Mouse (Mus musculus) heart, embryonic 16.5 days (tissue): ENCODE data around the gene Acp6. TPM values are rescaled to one million over a fixed set of nuclear protein-coding genes. Genes with fewer than 3 reads are reported as not detected.
A peak's percentile ranks its signal among the peaks of the same experiment; 100 is the strongest.
"Not testable (repeated sequence)": the region's sequence is repeated elsewhere in the genome, so short reads cannot be mapped to it uniquely, and the experiment has no call there.

Experiments used
- ATAC-seq: fragments of 200-750 bp; cut with Nextera tagmentation; replicated peaks from 2 replicates; pipeline ENCODE4 v1.8.0; 2017; ENCODE audit warnings: moderate number of reproducible peaks; ENCODE audit not compliant: insufficient read depth, low FRiP score; ENCODE audit errors: extremely low read depth
- H3K27ac ChIP-seq: fragments of 300-500 bp; sonication (generic); 2 replicates; pipeline ENCODE4 v1.5.1; 2014; ENCODE audit warnings: mild to moderate bottlenecking, low read length, control low read depth, moderate library complexity
- H3K27me3 ChIP-seq: fragments of 300-500 bp; sonication (generic); 2 replicates; pipeline ENCODE4 v1.6.1; 2014; ENCODE audit warnings: low read length, mixed read lengths; ENCODE audit not compliant: control insufficient read depth, insufficient read depth
- H3K36me3 ChIP-seq: fragments of 300-500 bp; sonication (generic); 2 replicates; pipeline ENCODE4 v1.6.1; 2014; ENCODE audit not compliant: control insufficient read depth, insufficient read depth
- H3K4me1 ChIP-seq: fragments of 300-500 bp; sonication (generic); 2 replicates; pipeline ENCODE4 v1.6.1; 2014; ENCODE audit warnings: low read length, mixed read lengths; ENCODE audit not compliant: control insufficient read depth, insufficient read depth
- H3K4me2 ChIP-seq: fragments of 300-500 bp; sonication (generic); 2 replicates; pipeline ENCODE4 v1.6.1; 2014; ENCODE audit warnings: low read depth, mild to moderate bottlenecking, control low read depth, low read length
- H3K4me3 ChIP-seq: fragments of 300-500 bp; sonication (generic); 2 replicates; pipeline ENCODE4 v1.5.1; 2014; ENCODE audit warnings: mild to moderate bottlenecking, control low read depth, low read length
- H3K9ac ChIP-seq: fragments of 300-500 bp; sonication (generic); 2 replicates; pipeline ENCODE4 v1.6.1; 2014; ENCODE audit warnings: low read length, control low read depth
- H3K9me3 ChIP-seq: fragments of 300-500 bp; sonication (generic); replicated peaks from 2 replicates; pipeline ENCODE4 v1.6.1; 2016; ENCODE audit warnings: low read length; ENCODE audit not compliant: control insufficient read depth
- WGBS: fragments of 180-500 bp; shearing (Covaris S2); extraction: QIAGEN DNeasy Blood & Tissue Kit; methylation state at CpG from one replicate; pipeline ENCODE4 v1.1.7; 2014; 5-methylcytosine and 5-hydroxymethylcytosine counted together
- polyA plus RNA-seq: library from polyadenylated mRNA; unstranded; fragments of >200 nt; fragmentation: Nextera tagmentation; extraction: Ambion mirVana; gene quantifications from 2 replicates; pipeline ENCODE4 v1.2.1, GENCODE M21; 2015

Gene Acp6
- polyA plus RNA-seq = 59.0 and 60.4 TPM in 2 replicates

DNA sequence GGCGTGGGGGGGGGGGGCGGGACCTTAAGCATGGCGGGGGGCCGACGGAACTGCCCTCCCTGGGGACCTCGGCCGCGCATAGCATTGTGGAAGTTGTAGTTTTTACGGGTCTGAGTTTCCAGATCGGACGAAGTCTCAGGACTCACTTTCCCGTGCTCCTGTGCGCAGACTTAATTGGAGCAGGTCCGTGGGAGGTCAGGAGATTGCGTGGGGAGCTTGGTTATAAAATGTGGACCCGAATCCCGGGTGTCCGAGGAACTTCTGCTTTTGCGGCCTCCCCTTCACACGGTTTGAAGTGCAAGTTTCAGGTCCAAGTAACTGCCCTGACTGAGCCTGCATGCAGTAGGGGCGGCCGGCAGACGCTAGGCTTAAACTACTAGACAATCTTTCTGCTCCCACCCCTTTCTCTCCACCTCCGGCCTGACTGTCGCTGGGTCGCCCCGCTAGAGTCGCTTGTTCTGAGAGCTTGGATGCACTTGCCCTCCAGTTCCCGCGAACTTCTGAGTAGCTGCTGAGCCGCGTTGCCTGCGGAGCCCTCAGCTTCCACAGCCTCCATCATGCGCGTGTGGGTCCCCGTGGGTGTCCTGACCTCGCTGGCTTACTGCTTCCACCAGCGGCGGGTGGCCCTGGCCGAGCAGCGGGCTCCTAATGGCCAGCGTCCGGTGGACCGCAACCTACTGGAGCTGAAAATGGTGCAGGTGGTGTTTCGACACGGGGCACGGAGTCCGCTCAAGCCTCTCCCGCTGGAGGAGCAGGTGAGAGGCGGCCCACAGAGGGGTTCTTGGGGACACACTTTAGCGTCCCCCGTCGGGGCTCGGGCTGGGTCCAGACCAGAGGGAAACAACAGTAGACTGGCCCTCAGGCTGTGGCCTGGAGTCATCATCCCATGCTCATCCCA is at the start of gene Acp6:
Acp6 (plus strand) TSS at position 167 of the 898 bp plus-strand sequence.
- H3K4me2 ChIP-seq = peak within 1 kb of the TSS; percentile 88
- peaks cover 13% of the 10 kb centered on the region for H3K4me1 ChIP-seq
- H3K9me3 ChIP-seq = no peaks in the 10 kb centered on the region
- peak; percentile 94 for ATAC-seq
- under 1% methylated on average over 53 of the region's 54 CpGs for WGBS
- no peaks in the 10 kb centered on the region for H3K27me3 ChIP-seq
- peak within 1 kb of the TSS; percentile 72 for H3K4me3 ChIP-seq
- peak within 1 kb of the TSS; percentile 86 for H3K9ac ChIP-seq
- H3K36me3 ChIP-seq = 0 out of 2 replicates have a peak, but pooled peaks cover 3% of the 10 kb centered on the region
- H3K27ac ChIP-seq = peak within 1 kb of the TSS; percentile 85

DNA sequence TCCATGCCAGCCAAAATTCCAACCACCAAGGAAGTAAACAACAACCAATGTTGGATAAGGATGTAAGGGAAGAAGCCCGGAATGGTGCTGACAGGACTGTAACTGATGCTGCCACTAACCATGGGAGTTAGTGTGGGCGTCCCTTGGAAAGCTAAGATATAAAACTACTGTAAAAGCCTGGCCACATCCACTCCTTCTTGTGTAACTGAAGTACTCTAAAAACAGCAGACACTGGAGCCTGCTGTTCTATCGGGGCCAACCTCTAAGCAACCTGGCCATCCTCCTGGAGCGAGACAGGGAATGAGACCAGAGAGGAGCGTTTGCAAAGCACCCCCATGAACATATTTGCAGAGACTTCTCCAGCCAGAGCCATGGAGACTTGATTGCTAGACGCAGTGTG is 41.1 kb upstream of the Acp6 start:
- WGBS = 65% methylated on average over 6 of the region's 6 CpGs
- no peak overlapping the region for H3K4me3 ChIP-seq
- H3K27ac ChIP-seq = no peak overlapping the region

DNA sequence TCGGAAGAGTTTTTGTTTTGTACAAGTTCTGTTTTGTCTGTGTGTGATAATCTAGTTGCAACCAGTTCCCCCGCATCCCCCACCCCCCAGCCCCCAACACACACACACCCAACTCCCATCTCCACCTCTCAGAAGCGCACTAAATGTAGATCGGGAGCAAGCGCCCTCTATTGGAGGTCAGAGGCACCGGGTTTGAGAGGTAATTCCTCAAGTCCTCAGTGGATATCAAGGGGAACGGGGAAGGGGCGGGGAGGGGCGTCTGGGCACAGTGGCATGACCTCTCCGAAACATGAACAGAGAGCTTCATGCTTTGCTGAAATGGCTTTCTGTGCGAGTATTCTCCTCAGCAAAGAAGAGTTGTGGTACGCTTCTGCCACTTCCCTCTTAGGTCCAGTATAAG is 40.3 kb upstream of the Acp6 start:
- ATAC-seq = no peak
- H3K27me3 ChIP-seq = no peaks in the 10 kb centered on the region
- H3K36me3 ChIP-seq = no peaks in the 10 kb centered on the region
- 57% methylated on average over 12 of the region's 12 CpGs for WGBS
- no peak overlapping the region for H3K4me2 ChIP-seq
- no peak overlapping the region for H3K9ac ChIP-seq
- peaks cover 7% of the 10 kb centered on the region; the same call in 1 of the 2 replicates for H3K9me3 ChIP-seq
- H3K4me1 ChIP-seq = no peaks in the 10 kb centered on the region
- H3K27ac ChIP-seq = no peak overlapping the region
- H3K4me3 ChIP-seq = no peak overlapping the region

More for the DNA sequence above, 41.1 kb upstream of the Acp6 start:
- no peak for ATAC-seq
- Histone ChIP-seq H3K9ac (no peak overlapping the region), H3K36me3 (no peaks in the 10 kb centered on the region), H3K4me1 (no peaks in the 10 kb centered on the region), H3K27me3 (no peaks in the 10 kb centered on the region), H3K9me3 (peaks cover 7% of the 10 kb centered on the region; the same call in 1 of the 2 replicates), H3K4me2 (no peak overlapping the region)

GRCm38 (mm10) chr3:97124193-97124592 is 34.4 kb upstream of the Acp6 start:
- Histone ChIP-seq H3K27ac (peak overlapping the region; percentile 12; the same call in 1 of the 2 replicates), H3K4me1 (peaks cover 2% of the 10 kb centered on the region; the same call in 1 of the 2 replicates), H3K9me3 (peaks cover 5% of the 10 kb centered on the region; the same call in 1 of the 2 replicates), H3K36me3 (no peaks in the 10 kb centered on the region), H3K4me2 (peak overlapping the region; percentile 40; the same call in 1 of the 2 replicates), H3K9ac (no peak overlapping the region), H3K27me3 (no peaks in the 10 kb centered on the region), H3K4me3 (no peak overlapping the region)
- ATAC-seq = peak; percentile 91
- 19% methylated on average over 7 of the region's 7 CpGs for WGBS

DNA sequence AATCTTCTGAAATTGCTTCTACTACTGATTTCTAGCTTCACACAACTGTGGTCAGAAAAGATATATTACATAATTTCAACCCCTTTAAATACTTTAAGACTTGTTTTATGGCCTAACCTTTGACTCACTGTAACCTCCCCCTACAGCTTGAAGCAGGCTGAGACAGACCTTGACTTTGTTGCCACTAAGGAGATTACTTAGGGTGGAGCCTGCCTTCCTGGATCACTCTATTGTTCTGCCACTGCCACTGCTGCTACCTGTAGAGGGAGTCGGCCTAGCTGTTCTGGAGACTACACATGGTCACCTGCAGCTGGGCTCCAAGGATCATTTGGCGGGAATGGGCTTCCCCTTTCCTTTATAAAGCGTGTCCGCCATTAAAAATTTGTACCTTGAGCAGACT is 29.2 kb upstream of the Acp6 start:
- H3K9me3 ChIP-seq = no peaks in the 10 kb centered on the region
- H3K36me3 ChIP-seq = no peaks in the 10 kb centered on the region
- 79% methylated on average over 4 of the region's 4 CpGs for WGBS
- no peaks in the 10 kb centered on the region for H3K27me3 ChIP-seq
- no peak overlapping the region for H3K27ac ChIP-seq
- H3K4me3 ChIP-seq = no peak overlapping the region
- no peaks in the 10 kb centered on the region for H3K4me1 ChIP-seq
- H3K4me2 ChIP-seq = no peak overlapping the region
- no peak for ATAC-seq
- no peak overlapping the region for H3K9ac ChIP-seq

DNA sequence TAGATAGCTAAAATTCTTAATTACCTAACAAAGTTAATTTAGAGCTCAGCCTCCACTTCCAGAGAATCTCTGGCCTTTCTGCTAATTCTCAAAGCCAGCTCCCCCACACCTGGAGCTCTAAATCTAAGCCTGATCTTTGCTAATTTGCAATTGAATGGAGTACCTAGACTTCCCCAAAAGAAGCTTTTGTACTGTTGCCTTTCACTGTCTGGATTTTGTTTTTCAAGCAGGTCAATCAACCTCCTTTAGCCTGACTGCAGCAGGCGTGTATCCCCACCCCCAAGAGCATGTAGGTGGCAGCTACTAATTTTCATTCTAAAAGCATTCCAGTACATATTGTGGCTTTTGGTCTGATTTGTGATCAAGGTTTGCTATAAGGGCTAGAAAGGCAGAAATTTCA is 20.9 kb upstream of the Acp6 start:
- not testable (repeated sequence) for H3K4me2 ChIP-seq, H3K27ac ChIP-seq, H3K4me3 ChIP-seq, H3K9me3 ChIP-seq, H3K27me3 ChIP-seq, ATAC-seq, H3K9ac ChIP-seq, H3K36me3 ChIP-seq, H3K4me1 ChIP-seq
- WGBS = 83% methylated on average over 1 of the region's 1 CpGs

- Histone ChIP-seq H3K4me2 (no peak overlapping the region), H3K27ac (no peak overlapping the region), H3K4me1 (no peaks in the 10 kb centered on the region), H3K9me3 (peaks cover 4% of the 10 kb centered on the region), H3K27me3 (no peaks in the 10 kb centered on the region), H3K9ac (no peak overlapping the region), H3K36me3 (no peaks in the 10 kb centered on the region), H3K4me3 (no peak overlapping the region)
- WGBS = 47% methylated on average over 2 of the region's 2 CpGs
- ATAC-seq = no peak
Measured at GRCm38 (mm10) chr3:97151092-97151491, 7.5 kb upstream of the Acp6 start.

DNA sequence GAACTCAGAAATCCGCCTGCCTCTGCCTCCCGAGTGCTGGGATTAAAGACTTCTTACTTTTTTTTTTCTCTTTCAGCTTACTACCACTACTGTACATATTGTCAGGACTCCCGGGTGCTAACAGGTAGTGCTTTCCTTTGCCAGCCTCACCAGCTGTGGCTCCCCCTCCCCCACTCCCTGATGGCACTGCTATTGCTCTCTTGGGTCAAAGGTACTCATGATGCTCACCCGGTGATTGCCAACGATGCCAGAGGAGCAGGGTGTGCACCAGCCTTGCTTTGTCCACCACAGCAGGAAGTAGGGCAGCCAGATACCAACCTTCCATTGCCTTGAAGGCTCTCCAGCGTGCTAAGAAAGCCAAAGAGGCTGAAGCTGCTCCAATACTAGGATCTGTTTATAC is 2.1 kb upstream of the Acp6 start:
- H3K4me1 ChIP-seq = peaks cover 9% of the 10 kb centered on the region
- no peak overlapping the region for H3K27ac ChIP-seq
- no peak overlapping the region for H3K4me3 ChIP-seq
- H3K9ac ChIP-seq = no peak overlapping the region
- H3K27me3 ChIP-seq = no peaks in the 10 kb centered on the region
- no peaks in the 10 kb centered on the region for H3K36me3 ChIP-seq
- 88% methylated on average over 6 of the region's 6 CpGs for WGBS
- H3K9me3 ChIP-seq = no peaks in the 10 kb centered on the region; the same call in 1 of the 2 replicates
- no peak for ATAC-seq
- no peak overlapping the region for H3K4me2 ChIP-seq

GRCm38 (mm10) chr3:97157308-97157707 is 1.3 kb upstream of the Acp6 start:
- no peak overlapping the region for H3K4me2 ChIP-seq
- H3K36me3 ChIP-seq = no peaks in the 10 kb centered on the region
- no peak overlapping the region for H3K4me3 ChIP-seq
- H3K27me3 ChIP-seq = no peaks in the 10 kb centered on the region
- H3K9ac ChIP-seq = no peak overlapping the region
- ATAC-seq = no peak
- H3K4me1 ChIP-seq = peaks cover 13% of the 10 kb centered on the region
- WGBS = 94% methylated on average over 1 of the region's 1 CpGs
- no peak overlapping the region for H3K27ac ChIP-seq
- no peaks in the 10 kb centered on the region; the same call in 1 of the 2 replicates for H3K9me3 ChIP-seq
